Mouse (Mus musculus): ENCODE results near the gene Sox21. TPM values are rescaled to one million over a fixed set of nuclear protein-coding genes. Genes with fewer than 3 reads are reported as not detected.

Gene Sox21
- polyA plus RNA-seq, 1 experiment, result 28.5 TPM

DNA sequence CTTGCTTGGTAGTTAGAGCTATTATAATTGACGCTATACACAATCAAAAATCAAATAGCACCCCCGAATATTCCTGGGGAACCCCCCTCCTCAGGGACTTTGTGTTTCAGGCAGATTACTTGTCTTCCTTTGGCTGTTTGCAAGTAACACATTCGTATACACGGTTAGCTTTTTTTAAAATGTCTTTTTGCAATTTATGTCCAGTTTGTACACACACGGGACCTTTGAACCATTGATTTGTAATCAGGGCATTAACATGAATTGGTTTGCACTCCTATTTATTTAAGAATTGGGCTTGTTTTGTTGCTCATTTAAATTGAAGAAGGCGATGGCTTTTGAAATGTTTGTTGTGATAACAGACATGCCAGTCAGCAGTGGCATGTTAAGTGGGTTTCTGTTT is 956 bp upstream of the Sox21 start:
- peak; percentile 39 for DNase-seq (ENCODE audit: low read depth)

GRCm38 (mm10) chr14:118235973-118236885 is 601 bp downstream of the Sox21 start:
- DNase-seq (ENCODE audit: low read depth), result peak; percentile 85
- TF ChIP-seq POLR2A (IDR thresholded peaks at IDR 0.05; ENCODE audit: borderline replicate concordance, extremely low read depth, insufficient read depth, insufficient read length, poor library complexity, severe bottlenecking) (no peak), CTCF (IDR thresholded peaks at IDR 0.05; ENCODE audit: borderline replicate concordance, extremely low read depth, insufficient read depth, insufficient read length) (no peak)

More for the DNA sequence above, 956 bp upstream of the Sox21 start:
- no peak for TF ChIP-seq CTCF (IDR thresholded peaks at IDR 0.05; ENCODE audit: borderline replicate concordance, extremely low read depth, insufficient read depth, insufficient read length)
- no peak for TF ChIP-seq POLR2A (IDR thresholded peaks at IDR 0.05; ENCODE audit: borderline replicate concordance, extremely low read depth, insufficient read depth, insufficient read length, poor library complexity, severe bottlenecking)

DNA sequence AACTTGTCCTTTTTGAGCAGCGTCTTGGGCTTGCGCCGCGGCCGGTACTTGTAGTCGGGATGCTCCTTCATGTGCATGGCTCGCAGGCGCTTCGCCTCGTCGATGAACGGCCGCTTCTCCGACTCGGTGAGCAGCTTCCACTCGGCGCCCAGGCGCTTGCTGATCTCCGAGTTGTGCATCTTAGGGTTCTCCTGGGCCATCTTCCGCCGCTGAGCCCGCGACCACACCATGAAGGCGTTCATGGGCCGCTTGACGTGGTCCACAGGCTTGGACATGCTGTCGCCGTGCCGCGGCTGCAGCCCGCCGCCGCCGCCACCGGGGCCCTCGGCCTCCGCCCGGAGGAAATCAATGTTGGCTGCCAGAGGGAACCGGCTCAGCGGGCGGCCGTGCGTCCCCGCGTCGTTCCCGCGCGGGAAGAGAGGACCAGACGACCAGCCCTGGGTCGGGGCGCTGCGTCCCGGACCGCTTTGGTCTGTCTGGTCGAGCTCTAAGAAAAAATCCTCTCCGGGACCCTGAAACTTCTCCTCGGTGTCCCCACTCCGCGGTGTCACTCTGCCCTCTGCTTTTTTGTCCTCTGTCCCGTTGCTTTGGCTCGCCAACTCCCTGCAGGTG is 1.4 kb downstream of the Sox21 start:
- no peak for TF ChIP-seq POLR2A (IDR thresholded peaks at IDR 0.05; ENCODE audit: borderline replicate concordance, extremely low read depth, insufficient read depth, insufficient read length, poor library complexity, severe bottlenecking)
- no peak for TF ChIP-seq CTCF (IDR thresholded peaks at IDR 0.05; ENCODE audit: borderline replicate concordance, extremely low read depth, insufficient read depth, insufficient read length)
- peak; percentile 71 for DNase-seq (ENCODE audit: low read depth)

DNA sequence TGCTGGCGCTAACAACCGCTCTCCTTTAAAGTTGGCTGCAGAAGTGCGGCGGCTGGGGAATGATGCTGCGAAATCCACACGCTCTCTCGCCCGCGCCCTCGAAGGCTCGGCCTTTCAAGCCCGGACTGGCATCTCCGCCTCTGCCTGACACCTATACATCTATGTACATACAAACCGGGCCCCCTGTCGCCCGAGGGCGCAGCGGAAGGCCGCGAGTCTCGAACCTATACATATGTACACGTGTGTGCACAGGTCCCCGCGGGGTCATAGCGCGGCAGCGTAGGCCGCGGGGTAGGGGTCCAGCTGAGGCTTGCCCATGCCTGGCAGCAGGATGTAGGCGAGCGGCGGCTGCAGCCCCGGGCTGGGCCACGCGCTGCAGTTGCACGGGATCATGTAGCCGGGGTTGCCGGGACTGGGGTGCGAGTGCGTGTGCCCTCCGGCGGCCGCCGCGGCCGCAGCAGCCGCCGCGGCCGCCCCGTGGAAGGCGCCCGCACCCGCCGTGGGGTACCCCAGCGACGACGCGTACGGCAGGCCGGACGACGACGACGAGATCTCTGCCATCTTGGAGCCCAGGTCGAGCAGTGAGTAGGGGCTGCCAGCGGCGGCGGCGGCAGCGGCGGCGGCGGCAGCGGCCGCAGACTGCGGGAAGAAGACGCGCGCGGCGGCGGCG is 2.2 kb downstream of the Sox21 start:
- TF ChIP-seq CTCF (IDR thresholded peaks at IDR 0.05; ENCODE audit: borderline replicate concordance, extremely low read depth, insufficient read depth, insufficient read length) (no peak), POLR2A (IDR thresholded peaks at IDR 0.05; ENCODE audit: borderline replicate concordance, extremely low read depth, insufficient read depth, insufficient read length, poor library complexity, severe bottlenecking) (no peak)
- peak; percentile 70 for DNase-seq (ENCODE audit: low read depth)

DNA sequence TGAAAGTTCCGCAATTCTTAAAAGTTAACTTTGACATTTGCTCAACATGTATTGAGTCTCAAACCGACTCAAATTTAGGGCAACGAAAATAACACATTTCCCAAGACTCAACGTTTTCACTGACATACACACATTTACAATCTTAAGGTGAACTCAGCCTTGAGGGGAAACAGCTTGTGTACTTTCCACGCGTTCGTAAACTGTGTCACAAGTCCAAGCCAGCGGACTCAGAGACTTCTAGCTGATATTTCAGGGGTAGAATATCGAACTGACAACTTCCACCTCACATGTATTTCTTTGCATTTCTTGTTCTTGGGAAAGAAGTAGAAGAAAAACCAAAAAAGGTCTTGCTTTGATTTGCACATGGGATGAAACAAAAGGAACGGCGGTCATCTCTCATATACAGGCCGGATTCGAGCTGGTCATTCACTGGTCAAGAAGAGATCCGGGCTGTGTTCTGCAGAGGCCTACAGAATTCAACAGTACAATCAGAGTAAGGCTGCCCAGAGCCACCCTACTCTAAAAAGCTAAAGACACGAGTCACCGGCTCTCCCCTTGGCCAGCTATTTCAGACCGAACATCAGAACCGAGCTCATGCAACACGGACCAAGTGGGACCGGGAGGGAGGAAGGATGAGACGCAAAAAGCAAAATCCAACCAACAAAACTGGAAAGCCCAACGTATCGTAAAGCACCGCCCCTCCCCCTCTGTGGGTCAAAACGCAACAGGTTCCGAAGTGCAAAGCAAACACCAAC is 2.9 kb downstream of the Sox21 start:
- peak; percentile 54 for DNase-seq (ENCODE audit: low read depth)
- TF ChIP-seq POLR2A (IDR thresholded peaks at IDR 0.05; ENCODE audit: borderline replicate concordance, extremely low read depth, insufficient read depth, insufficient read length, poor library complexity, severe bottlenecking) (no peak), CTCF (IDR thresholded peaks at IDR 0.05; ENCODE audit: borderline replicate concordance, extremely low read depth, insufficient read depth, insufficient read length) (no peak)

- TF ChIP-seq CTCF (IDR thresholded peaks at IDR 0.05; ENCODE audit: borderline replicate concordance, extremely low read depth, insufficient read depth, insufficient read length), result no peak
- no peak for TF ChIP-seq POLR2A (IDR thresholded peaks at IDR 0.05; ENCODE audit: borderline replicate concordance, extremely low read depth, insufficient read depth, insufficient read length, poor library complexity, severe bottlenecking)
- DNase-seq (ENCODE audit: low read depth), result peak; percentile 78
Observed at GRCm38 (mm10) chr14:118232381-118232970, 4.4 kb downstream of the Sox21 start.

GRCm38 (mm10) chr14:118226471-118227155 is 10.2 kb downstream of the Sox21 start:
- TF ChIP-seq POLR2A (IDR thresholded peaks at IDR 0.05; ENCODE audit: borderline replicate concordance, extremely low read depth, insufficient read depth, insufficient read length, poor library complexity, severe bottlenecking) (no peak), CTCF (IDR thresholded peaks at IDR 0.05; ENCODE audit: borderline replicate concordance, extremely low read depth, insufficient read depth, insufficient read length) (no peak)
- peak; percentile 32 for DNase-seq (ENCODE audit: low read depth)

- peak; percentile 92 for DNase-seq (ENCODE audit: low read depth)
Observed at GRCm38 (mm10) chr14:118225911-118226310, 10.9 kb downstream of the Sox21 start.

GRCm38 (mm10) chr14:118225061-118225743 is 11.6 kb downstream of the Sox21 start:
- no peak for TF ChIP-seq CTCF (IDR thresholded peaks at IDR 0.05; ENCODE audit: borderline replicate concordance, extremely low read depth, insufficient read depth, insufficient read length)
- no peak for TF ChIP-seq POLR2A (IDR thresholded peaks at IDR 0.05; ENCODE audit: borderline replicate concordance, extremely low read depth, insufficient read depth, insufficient read length, poor library complexity, severe bottlenecking)
- peak; percentile 23 for DNase-seq (ENCODE audit: low read depth)

More at GRCm38 (mm10) chr14:118225911-118226310, 10.9 kb downstream of the Sox21 start:
- TF ChIP-seq POLR2A (IDR thresholded peaks at IDR 0.05; ENCODE audit: borderline replicate concordance, extremely low read depth, insufficient read depth, insufficient read length, poor library complexity, severe bottlenecking), result no peak
- no peak for TF ChIP-seq CTCF (IDR thresholded peaks at IDR 0.05; ENCODE audit: borderline replicate concordance, extremely low read depth, insufficient read depth, insufficient read length)

Data from brain, embryonic 14.5 days (tissue).